Mouse (Mus musculus) liver, adult 2 months (tissue): ENCODE data around the gene Ces4a.

Source experiments
- CTCF ChIP-seq: fragments of 200-500 bp; IDR thresholded peaks from 2 replicates; pipeline ENCODE4 v1.5.1; 2011; ENCODE audit warnings: low read depth, low read length, control low read depth
- POLR2A ChIP-seq: fragments of 200-500 bp; IDR thresholded peaks from 2 replicates; pipeline ENCODE4 v1.6.1; 2011; ENCODE audit warnings: low read length, control low read depth; ENCODE audit not compliant: insufficient read depth; ENCODE audit errors: extremely low read depth

DNA sequence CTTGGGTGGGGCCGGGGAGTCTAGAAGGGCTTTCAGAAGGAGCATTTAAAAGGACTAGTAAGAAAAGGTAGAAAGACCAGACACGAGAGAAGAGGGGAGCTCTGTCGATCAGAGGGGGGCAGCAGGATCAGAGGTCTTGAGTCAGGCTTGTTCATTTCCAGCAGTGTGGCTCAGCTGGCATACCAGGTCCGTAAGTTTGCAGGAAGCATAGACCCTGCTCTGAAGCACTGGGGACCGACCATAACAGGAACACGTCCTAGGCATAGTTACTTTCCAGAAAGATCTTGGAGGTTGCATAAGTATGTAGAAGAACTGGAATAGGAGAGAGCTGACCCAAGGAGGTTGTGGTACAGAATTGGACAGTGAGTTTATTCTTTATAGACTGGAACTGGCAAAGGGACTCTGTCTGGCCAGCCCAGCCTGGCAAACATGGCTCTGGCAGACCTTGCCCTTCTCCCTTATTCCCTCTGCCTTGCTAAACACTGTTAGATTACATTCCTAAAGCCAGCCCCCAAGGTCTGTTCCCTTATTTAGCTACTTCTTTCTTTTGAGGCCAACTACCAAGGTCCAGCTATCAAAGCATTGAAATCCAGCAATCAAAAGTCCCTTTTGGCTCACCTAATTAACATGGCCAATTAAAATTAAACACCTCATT is 23.6 kb downstream of the Ces4a start:
- no peak for TF ChIP-seq CTCF
- no peak for TF ChIP-seq POLR2A
